Mouse (Mus musculus): ENCODE results near the gene Kcnc2. TPM values are rescaled to one million over a fixed set of nuclear protein-coding genes. Genes with fewer than 3 reads are reported as not detected.

Gene Kcnc2
- polyA plus RNA-seq, 2 experiments, result not detected

- 6% methylated on average over 14 of the region's 14 CpGs for WGBS (ENCODE audit: insufficient replicate concordance)
These were observed 1.2 kb downstream of the Kcnc2 start for GRCm38 (mm10) chr10:112272171-112272570.

DNA sequence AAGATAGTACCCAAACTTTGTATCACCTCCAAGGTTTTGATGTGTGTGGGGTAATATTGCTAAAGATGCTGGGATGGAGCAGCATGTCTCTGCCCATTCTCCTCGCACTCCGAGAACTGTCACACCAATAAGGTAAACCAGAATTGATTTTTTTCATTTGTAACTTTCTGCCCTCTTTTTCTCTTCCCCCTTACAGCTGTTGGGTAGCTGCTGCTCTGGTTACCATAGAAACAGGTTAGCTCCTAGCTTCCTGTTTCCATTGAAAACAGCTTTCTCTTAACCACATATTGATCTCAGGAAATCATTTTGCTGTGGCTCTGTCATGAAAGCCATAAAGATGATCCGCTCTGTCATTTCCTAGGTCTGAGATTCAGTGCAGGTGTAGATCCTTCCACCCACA is 7.1 kb downstream of the Kcnc2 start:
- 34% methylated on average over 3 of the region's 3 CpGs for WGBS (ENCODE audit: insufficient replicate concordance)
- Histone ChIP-seq H3K36me3 (replicated peaks; ENCODE audit: control insufficient read depth, insufficient read depth, low read depth) (no peaks in the 10 kb centered on the region), H3K4me1 (replicated peaks; ENCODE audit: control insufficient read depth in 2 of 2, insufficient read depth in 2 of 2, low read length in 1 of 2) (peaks cover 0 to 2% of the 10 kb centered on the region in 2 experiments; a peak in 1 of 4 replicates), H3K4me3 (ENCODE audit: insufficient read depth in 1 of 2, low read depth in 2 of 2, low read length in 2 of 2) (no peak overlapping the region), H3K9me3 (ENCODE audit: control insufficient read depth, low read length) (no peaks in the 10 kb centered on the region), H3K27me3 (ENCODE audit: control insufficient read depth, insufficient read depth, low read length) (no peaks in the 10 kb centered on the region), H3K27ac (no peak overlapping the region), H3K4me2 (ENCODE audit: low read depth) (no peak overlapping the region), H3K9ac (replicated peaks) (no peak overlapping the region)
- TF ChIP-seq CTCF (IDR thresholded peaks at IDR 0.05; ENCODE audit: low read depth) (no peak), EP300 (IDR thresholded peaks at IDR 0.05; ENCODE audit: low read depth) (no peak)
- no peak for ATAC-seq (ENCODE audit: insufficient read depth)
- no peak for DNase-seq (ENCODE audit: low read depth in 3 of 3, low spot score in 3 of 3)

More at GRCm38 (mm10) chr10:112272171-112272570, 1.2 kb downstream of the Kcnc2 start:
- no peak overlapping the region for H3K4me2 ChIP-seq (ENCODE audit: low read depth)
- H3K9ac ChIP-seq (replicated peaks), result no peak overlapping the region
- TF ChIP-seq EP300 (IDR thresholded peaks at IDR 0.05; ENCODE audit: low read depth) (no peak), CTCF (IDR thresholded peaks at IDR 0.05; ENCODE audit: low read depth) (no peak)
- H3K9me3 ChIP-seq (ENCODE audit: control insufficient read depth, low read length), result no peaks in the 10 kb centered on the region
- H3K4me3 ChIP-seq (ENCODE audit: insufficient read depth in 1 of 2, low read depth in 2 of 2, low read length in 2 of 2), result no peak overlapping the region
- no peaks in the 10 kb centered on the region for H3K36me3 ChIP-seq (replicated peaks; ENCODE audit: control insufficient read depth, insufficient read depth, low read depth)
- no peak for DNase-seq (ENCODE audit: low read depth in 3 of 3, low spot score in 3 of 3)
- no peak overlapping the region for H3K27ac ChIP-seq
- no peak for ATAC-seq (ENCODE audit: insufficient read depth)
- peaks cover 0 to 2% of the 10 kb centered on the region in 2 experiments; a peak in 2 of 4 replicates for H3K4me1 ChIP-seq (replicated peaks; ENCODE audit: control insufficient read depth in 2 of 2, insufficient read depth in 2 of 2, low read length in 1 of 2)
- peaks cover 36% of the 10 kb centered on the region for H3K27me3 ChIP-seq (ENCODE audit: control insufficient read depth, insufficient read depth, low read length)

DNA sequence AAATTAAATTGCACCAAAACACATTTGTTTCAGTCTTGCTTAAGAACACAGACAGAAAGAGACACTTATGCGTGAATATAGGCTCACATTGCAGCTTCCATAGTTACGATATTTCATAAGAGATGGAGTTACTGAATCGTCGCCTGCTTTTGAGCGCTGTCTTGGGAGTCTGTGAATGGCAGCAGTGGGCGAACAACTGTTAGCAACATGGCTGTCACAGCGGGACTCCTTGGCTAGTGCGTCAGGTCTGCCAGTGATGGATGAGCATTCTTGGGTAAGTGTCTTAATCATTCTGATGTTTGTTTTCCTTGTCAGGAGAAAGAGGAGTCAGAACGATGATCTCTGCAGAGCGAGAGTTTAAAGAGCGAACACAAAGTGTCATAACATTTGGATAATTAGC is 44.2 kb downstream of the Kcnc2 start:
- DNase-seq (ENCODE audit: low read depth in 3 of 3, low spot score in 3 of 3) (no peak), ATAC-seq (ENCODE audit: insufficient read depth) (no peak)
- Histone ChIP-seq H3K4me2 (ENCODE audit: low read depth) (no peak overlapping the region), H3K9ac (replicated peaks) (no peak overlapping the region), H3K9me3 (ENCODE audit: control insufficient read depth, low read length) (no peaks in the 10 kb centered on the region), H3K4me1 (replicated peaks; ENCODE audit: control insufficient read depth in 2 of 2, insufficient read depth in 2 of 2, low read length in 1 of 2) (no peaks in the 10 kb centered on the region), H3K27me3 (ENCODE audit: control insufficient read depth, insufficient read depth, low read length) (no peaks in the 10 kb centered on the region), H3K27ac (no peak overlapping the region), H3K4me3 (ENCODE audit: insufficient read depth in 1 of 2, low read depth in 2 of 2, low read length in 2 of 2) (no peak overlapping the region), H3K36me3 (replicated peaks; ENCODE audit: control insufficient read depth, insufficient read depth, low read depth) (no peaks in the 10 kb centered on the region)
- TF ChIP-seq CTCF (IDR thresholded peaks at IDR 0.05; ENCODE audit: low read depth), result no peak
- no peak for TF ChIP-seq EP300 (IDR thresholded peaks at IDR 0.05; ENCODE audit: low read depth)
- 65% methylated on average over 11 of the region's 11 CpGs for WGBS (ENCODE audit: insufficient replicate concordance)

- no peak overlapping the region for H3K9ac ChIP-seq (replicated peaks)
- WGBS (ENCODE audit: insufficient replicate concordance), result 41% methylated on average over 1 of the region's 1 CpGs
- no peak for ATAC-seq (ENCODE audit: insufficient read depth)
- H3K36me3 ChIP-seq (replicated peaks; ENCODE audit: control insufficient read depth, insufficient read depth, low read depth), result no peaks in the 10 kb centered on the region
- no peak for DNase-seq (ENCODE audit: low read depth in 3 of 3, low spot score in 3 of 3)
- TF ChIP-seq CTCF (IDR thresholded peaks at IDR 0.05; ENCODE audit: low read depth) (no peak), EP300 (IDR thresholded peaks at IDR 0.05; ENCODE audit: low read depth) (no peak)
- H3K27ac ChIP-seq, result no peak overlapping the region
- H3K9me3 ChIP-seq (ENCODE audit: control insufficient read depth, low read length), result no peaks in the 10 kb centered on the region
- no peaks in the 10 kb centered on the region for H3K4me1 ChIP-seq (replicated peaks; ENCODE audit: control insufficient read depth in 2 of 2, insufficient read depth in 2 of 2, low read length in 1 of 2)
- no peak overlapping the region for H3K4me2 ChIP-seq (ENCODE audit: low read depth)
- no peaks in the 10 kb centered on the region for H3K27me3 ChIP-seq (ENCODE audit: control insufficient read depth, insufficient read depth, low read length)
- H3K4me3 ChIP-seq (ENCODE audit: insufficient read depth in 1 of 2, low read depth in 2 of 2, low read length in 2 of 2), result no peak overlapping the region
These were observed 46.9 kb downstream of the Kcnc2 start for GRCm38 (mm10) chr10:112317783-112318182.

GRCm38 (mm10) chr10:112357669-112358362 is 86.9 kb downstream of the Kcnc2 start:
- DNase-seq (ENCODE audit: low read depth in 3 of 3, low spot score in 3 of 3) (no peak), ATAC-seq (ENCODE audit: insufficient read depth) (no peak)
- no peaks in the 10 kb centered on the region for H3K27me3 ChIP-seq (ENCODE audit: control insufficient read depth, insufficient read depth, low read length)
- no peaks in the 10 kb centered on the region for H3K36me3 ChIP-seq (replicated peaks; ENCODE audit: control insufficient read depth, insufficient read depth, low read depth)
- H3K9ac ChIP-seq (replicated peaks), result no peak overlapping the region
- H3K9me3 ChIP-seq (ENCODE audit: control insufficient read depth, low read length), result no peaks in the 10 kb centered on the region
- no peak overlapping the region for H3K4me3 ChIP-seq (ENCODE audit: insufficient read depth in 1 of 2, low read depth in 2 of 2, low read length in 2 of 2)
- no peaks in the 10 kb centered on the region for H3K4me1 ChIP-seq (replicated peaks; ENCODE audit: control insufficient read depth in 2 of 2, insufficient read depth in 2 of 2, low read length in 1 of 2)
- no peak overlapping the region for H3K27ac ChIP-seq
- TF ChIP-seq CTCF (IDR thresholded peaks at IDR 0.05; ENCODE audit: low read depth) (no peak), EP300 (IDR thresholded peaks at IDR 0.05; ENCODE audit: low read depth) (no peak)
- 59% methylated on average over 3 of the region's 3 CpGs for WGBS (ENCODE audit: insufficient replicate concordance)
- H3K4me2 ChIP-seq (ENCODE audit: low read depth), result no peak overlapping the region

All from liver, embryonic 14.5 days (tissue).